Mouse (Mus musculus) adipocyte (in vitro differentiated cells): Measurements from ENCODE around the gene Snrpb2.

ENCODE experiments used
- DNase-seq: peaks from one replicate; pipeline ENCODE4 v3.0.0-alpha.2; 2016; ENCODE audit warnings: low spot score

The Snrpb2 gene

GRCm38 (mm10) chr2:143094761-143095160 lies 31.9 kb downstream of the Snrpb2 start:
- no peak for DNase-seq

DNA sequence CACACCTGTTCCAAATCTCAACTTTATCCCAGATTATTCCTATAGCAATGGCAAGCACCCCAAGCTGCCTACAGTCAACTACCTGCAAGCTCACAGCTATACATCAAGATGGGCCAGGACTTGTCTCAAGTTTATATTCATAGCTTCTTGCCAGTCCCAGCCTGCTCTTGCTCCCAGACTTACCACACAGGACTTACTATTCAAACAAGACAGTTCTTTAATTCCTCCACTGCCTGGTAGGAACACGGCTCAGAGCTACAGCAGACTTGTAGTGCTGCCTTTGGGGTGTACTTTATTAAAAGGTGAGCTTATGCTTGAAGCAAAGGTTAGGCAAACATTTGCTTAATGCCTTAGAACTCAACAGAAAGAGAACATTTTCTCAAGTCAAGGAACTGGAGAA lies 34.3 kb downstream of the Snrpb2 start:
- DNase-seq, result no peak

DNA sequence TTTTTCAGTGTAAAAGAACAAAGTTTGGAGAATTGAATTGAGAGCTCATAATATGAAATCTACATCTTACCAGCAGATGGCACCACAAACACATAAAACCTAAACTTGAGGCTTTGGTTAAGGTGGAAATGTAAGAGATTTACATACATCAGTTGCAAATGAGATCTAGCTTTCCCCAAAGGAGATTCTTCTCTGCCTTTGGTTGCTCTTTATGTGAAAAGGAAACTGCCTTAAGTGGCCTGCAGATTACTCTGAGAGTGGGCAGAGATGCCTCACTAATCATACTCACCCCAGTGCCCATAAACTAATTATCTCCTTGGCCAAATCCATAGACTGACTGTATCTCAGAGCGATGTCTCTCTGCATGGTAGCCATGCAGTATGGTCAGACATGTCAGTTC lies 51.0 kb downstream of the Snrpb2 start:
- DNase-seq, result peak; percentile 77

DNA sequence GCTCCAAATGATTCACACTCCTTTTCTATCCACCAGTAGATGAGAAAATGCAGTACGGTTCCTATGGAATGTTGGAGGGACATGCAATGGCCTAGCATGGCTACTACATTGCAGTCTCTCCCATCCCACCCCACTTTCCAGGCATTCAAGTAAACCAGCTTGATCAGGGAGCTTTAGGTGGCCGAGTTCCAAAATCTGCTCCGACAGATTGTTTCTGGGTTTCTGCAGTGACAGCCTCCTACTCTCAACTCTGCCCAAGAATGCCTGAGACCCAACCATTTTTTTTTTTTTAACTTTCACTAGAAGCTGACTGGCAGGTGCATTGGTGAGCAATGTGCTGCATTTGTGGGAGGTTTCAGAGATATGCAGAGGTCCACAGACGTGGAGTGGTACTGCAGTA lies 51.9 kb downstream of the Snrpb2 start:
- no peak for DNase-seq

DNA sequence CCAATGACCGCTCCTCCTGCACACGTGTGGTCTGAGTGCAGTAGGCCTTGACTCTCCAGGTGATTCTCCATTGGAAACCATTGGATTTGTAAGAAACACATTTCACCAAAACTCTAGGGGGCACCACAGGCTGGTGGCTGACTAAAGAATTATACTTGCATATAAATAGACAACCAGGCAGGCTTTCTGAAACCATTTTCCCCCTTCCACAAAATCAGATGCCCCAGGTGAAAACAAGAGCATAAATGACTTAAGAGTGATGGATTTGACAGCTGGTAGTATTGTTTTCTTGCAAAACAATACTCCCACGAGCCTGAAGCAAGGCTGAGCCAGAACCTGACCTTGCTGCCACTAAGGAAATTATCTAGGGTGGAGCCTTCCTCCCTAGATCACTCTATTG lies 54.6 kb downstream of the Snrpb2 start:
- DNase-seq, result peak; percentile 47

- no peak for DNase-seq
Measured at GRCm38 (mm10) chr2:143118221-143118620, 55.4 kb downstream of the Snrpb2 start.
